Mouse (Mus musculus) lung, postnatal 0 days (tissue): ENCODE data around the gene Iqcf3. TPM values are rescaled to one million over a fixed set of nuclear protein-coding genes. Genes with fewer than 3 reads are reported as not detected.

ENCODE experiments used
- ATAC-seq: fragments of 200-750 bp; cut with Nextera tagmentation; 2 replicates; pipeline ENCODE4 v1.8.0; 2017; ENCODE audit warnings: moderate library complexity
- DNase-seq: peaks from one replicate; pipeline ENCODE4 v3.0.0-alpha.2; 2016; ENCODE audit warnings: low spot score
- H3K27ac ChIP-seq: fragments of 300-500 bp; sonication (generic); 2 replicates; pipeline ENCODE4 v1.5.1; 2014; ENCODE audit warnings: antibody characterized with exemption, mild to moderate bottlenecking, low read length, mixed read lengths
- H3K27me3 ChIP-seq: fragments of 300-500 bp; sonication (generic); replicated peaks from 2 replicates; pipeline ENCODE4 v1.6.1; 2014; ENCODE audit warnings: low read length, mixed read lengths; ENCODE audit not compliant: insufficient read depth
- H3K36me3 ChIP-seq: fragments of 300-500 bp; sonication (generic); 2 replicates; pipeline ENCODE4 v1.6.1; 2014; ENCODE audit warnings: low read length, mixed read lengths; ENCODE audit not compliant: insufficient read depth
- H3K4me1 ChIP-seq: fragments of 300-500 bp; sonication (generic); 2 replicates; pipeline ENCODE4 v1.6.1; 2014; ENCODE audit warnings: antibody characterized with exemption, low read depth, low read length, mixed read lengths; ENCODE audit not compliant: insufficient read depth
- H3K4me2 ChIP-seq: fragments of 300-500 bp; sonication (generic); replicated peaks from 2 replicates; pipeline ENCODE4 v1.6.1; 2014; ENCODE audit warnings: low read depth, mild to moderate bottlenecking, low read length, moderate library complexity, mixed read lengths
- H3K4me3 ChIP-seq: fragments of 300-500 bp; sonication (generic); 2 replicates; pipeline ENCODE4 v1.5.1; 2014; ENCODE audit warnings: low read depth, low read length
- H3K9ac ChIP-seq: fragments of 300-500 bp; sonication (generic); replicated peaks from 2 replicates; pipeline ENCODE4 v1.6.1; 2014; ENCODE audit warnings: low read depth, mild to moderate bottlenecking
- H3K9me3 ChIP-seq: fragments of 300-500 bp; sonication (generic); 2 replicates; pipeline ENCODE4 v1.6.1; 2016; ENCODE audit warnings: low read length, mixed read lengths
- CTCF ChIP-seq: IDR thresholded peaks from 2 replicates; pipeline ENCODE4 v1.5.1; 2016; ENCODE audit warnings: antibody characterized with exemption, mild to moderate bottlenecking
- EP300 ChIP-seq: IDR thresholded peaks from 2 replicates; pipeline ENCODE4 v1.6.1; 2016; ENCODE audit warnings: antibody characterized with exemption, mild to moderate bottlenecking, control low read depth
- WGBS: fragments of 180-500 bp; shearing (Covaris S2); extraction: QIAGEN DNeasy Blood & Tissue Kit; methylation state at CpG from one replicate; pipeline ENCODE4 v1.1.7; 2014; 5-methylcytosine and 5-hydroxymethylcytosine counted together
- polyA plus RNA-seq: library from polyadenylated mRNA; unstranded; fragments of >200 nt; fragmentation: Nextera tagmentation; extraction: Ambion mirVana; gene quantifications from 2 replicates; pipeline ENCODE4 v1.2.1, GENCODE M21; 2015

Gene Iqcf3
- polyA plus RNA-seq, 1 experiment from 2014 or later, result not detected

GRCm38 (mm10) chr9:106476002-106476923 lies 85.2 kb downstream of the Iqcf3 start:
- Histone ChIP-seq H3K9ac (0 out of 2 replicates have a peak overlapping the region, but pooled peaks have one; percentile 19), H3K4me3 (peak overlapping the region; percentile 30), H3K27ac (peak overlapping the region; percentile 85), H3K4me1 (peaks cover 28% of the 10 kb centered on the region), H3K27me3 (no peaks in the 10 kb centered on the region), H3K36me3 (no peaks in the 10 kb centered on the region), H3K4me2 (peak overlapping the region; percentile 40), H3K9me3 (no peaks in the 10 kb centered on the region)
- TF ChIP-seq CTCF (no peak), EP300 (peak; percentile 63)
- 15% methylated on average over 16 of the region's 16 CpGs for WGBS
- ATAC-seq (peak; percentile 67), DNase-seq (peak; percentile 93)

GRCm38 (mm10) chr9:106475663-106476001 lies 85.8 kb downstream of the Iqcf3 start, which contains the start of gene Rrp9:
Gene Rrp9, plus strand, starts transcription at chr9:106475963.
- Histone ChIP-seq H3K9me3 (no peaks in the 10 kb centered on the region), H3K36me3 (no peaks in the 10 kb centered on the region), H3K4me2 (peak within 1 kb of the TSS; percentile 40), H3K9ac (0 out of 2 replicates have a peak within 1 kb of the TSS, but pooled peaks have one; percentile 19), H3K27ac (peak within 1 kb of the TSS; percentile 85), H3K4me1 (peaks cover 28% of the 10 kb centered on the region), H3K4me3 (peak within 1 kb of the TSS; percentile 30), H3K27me3 (no peaks in the 10 kb centered on the region)
- ATAC-seq (no peak), DNase-seq (no peak)
- 77% methylated on average over 10 of the region's 10 CpGs for WGBS
- no peak for TF ChIP-seq EP300
- TF ChIP-seq CTCF, result no peak

- H3K4me1 ChIP-seq, result peaks cover 28% of the 10 kb centered on the region
- H3K9me3 ChIP-seq, result no peaks in the 10 kb centered on the region
- TF ChIP-seq CTCF, result no peak
- no peak for TF ChIP-seq EP300
- no peaks in the 10 kb centered on the region for H3K36me3 ChIP-seq
- ATAC-seq (no peak), DNase-seq (no peak)
- WGBS, result 70% methylated on average over 7 of the region's 7 CpGs
- H3K9ac ChIP-seq, result no peak overlapping the region
- no peaks in the 10 kb centered on the region for H3K27me3 ChIP-seq
- H3K4me3 ChIP-seq, result no peak overlapping the region
- peak overlapping the region; percentile 40; the same call in 1 of the 2 replicates for H3K4me2 ChIP-seq
- peak overlapping the region; percentile 85; the same call in 1 of the 2 replicates for H3K27ac ChIP-seq
These were observed 86.4 kb downstream of the Iqcf3 start for GRCm38 (mm10) chr9:106475046-106475445.

GRCm38 (mm10) chr9:106474456-106474855 lies 87.0 kb downstream of the Iqcf3 start:
- TF ChIP-seq EP300 (no peak), CTCF (peak; percentile 84)
- H3K9ac ChIP-seq, result no peak overlapping the region
- H3K4me3 ChIP-seq, result no peak overlapping the region
- no peak overlapping the region for H3K27ac ChIP-seq
- no peaks in the 10 kb centered on the region for H3K27me3 ChIP-seq
- WGBS, result 12% methylated on average over 4 of the region's 6 CpGs
- DNase-seq, result peak; percentile 89
- peaks cover 28% of the 10 kb centered on the region for H3K4me1 ChIP-seq
- H3K4me2 ChIP-seq, result peak overlapping the region; percentile 40; the same call in 1 of the 2 replicates
- no peak for ATAC-seq
- no peaks in the 10 kb centered on the region for H3K9me3 ChIP-seq
- H3K36me3 ChIP-seq, result no peaks in the 10 kb centered on the region

- H3K4me1 ChIP-seq, result peaks cover 28% of the 10 kb centered on the region
- H3K9ac ChIP-seq, result no peak overlapping the region
- H3K36me3 ChIP-seq, result no peaks in the 10 kb centered on the region
- H3K27me3 ChIP-seq, result no peaks in the 10 kb centered on the region
- WGBS, result 74% methylated on average over 5 of the region's 5 CpGs
- no peak for DNase-seq
- no peak overlapping the region for H3K4me2 ChIP-seq
- no peaks in the 10 kb centered on the region for H3K9me3 ChIP-seq
- no peak overlapping the region for H3K4me3 ChIP-seq
- TF ChIP-seq CTCF, result no peak
- no peak for TF ChIP-seq EP300
- no peak for ATAC-seq
- H3K27ac ChIP-seq, result no peak overlapping the region
These were observed 87.7 kb downstream of the Iqcf3 start for GRCm38 (mm10) chr9:106473753-106474105.

- no peak for TF ChIP-seq CTCF
- no peak for TF ChIP-seq EP300
- H3K4me2 ChIP-seq, result no peak overlapping the region
- H3K4me1 ChIP-seq, result peaks cover 28% of the 10 kb centered on the region
- no peaks in the 10 kb centered on the region for H3K27me3 ChIP-seq
- no peak overlapping the region for H3K27ac ChIP-seq
- no peak overlapping the region for H3K9ac ChIP-seq
- no peak for ATAC-seq
- no peak for DNase-seq
- no peaks in the 10 kb centered on the region for H3K36me3 ChIP-seq
- no peaks in the 10 kb centered on the region for H3K9me3 ChIP-seq
- WGBS, result 82% methylated on average over 16 of the region's 16 CpGs
- H3K4me3 ChIP-seq, result no peak overlapping the region
These were observed 88.2 kb downstream of the Iqcf3 start for GRCm38 (mm10) chr9:106473081-106473752.
